Mouse (Mus musculus) inflammation-experienced regulatory T-cells, adult 6 months (primary cell): ENCODE data around the gene Sptb. TPM values are rescaled to one million over a fixed set of nuclear protein-coding genes. Genes with fewer than 3 reads are reported as not detected.
A peak's percentile ranks its signal among the peaks of the same experiment; 100 is the strongest.

Experiments used
- ATAC-seq: one replicate; pipeline ENCODE4 v1.8.0; 2017
- polyA plus RNA-seq, 3 experiments: library from polyadenylated mRNA; unstranded; fragments of 100-300 nt; shearing (Covaris generic); gene quantifications; one replicate each; pipeline ENCODE4 v1.2.1; 2017

Sptb gene
- polyA plus RNA-seq, 3 experiments from 2014 or later: 0.10 to 1.1 (median 0.95) TPM

- ATAC-seq: no peak
These were observed 105.8 kb downstream of the Sptb start for GRCm38 (mm10) chr12:76604546-76604945.

- no peak for ATAC-seq
These were observed 106.6 kb downstream of the Sptb start for GRCm38 (mm10) chr12:76603779-76604178.

GRCm38 (mm10) chr12:76598196-76598928 is 112.0 kb downstream of the Sptb start:
- no peak for ATAC-seq

- no peak for ATAC-seq
These were observed 112.7 kb downstream of the Sptb start for GRCm38 (mm10) chr12:76597577-76598100.

GRCm38 (mm10) chr12:76596292-76597023 is 113.9 kb downstream of the Sptb start:
- peak; percentile 25 for ATAC-seq

- no peak for ATAC-seq
These were observed 114.5 kb downstream of the Sptb start for GRCm38 (mm10) chr12:76595830-76596229.

GRCm38 (mm10) chr12:76594556-76594955 is 115.8 kb downstream of the Sptb start:
- ATAC-seq: no peak

- no peak for ATAC-seq
These were observed 116.5 kb downstream of the Sptb start for GRCm38 (mm10) chr12:76593839-76594322.

GRCm38 (mm10) chr12:76593254-76593653 is 117.1 kb downstream of the Sptb start:
- no peak for ATAC-seq

- no peak for ATAC-seq
These were observed 118.1 kb downstream of the Sptb start for GRCm38 (mm10) chr12:76592213-76592612.

- no peak for ATAC-seq
These were observed 119.3 kb downstream of the Sptb start for GRCm38 (mm10) chr12:76591037-76591436.

GRCm38 (mm10) chr12:76589531-76589930 is 120.8 kb downstream of the Sptb start:
- ATAC-seq: no peak

GRCm38 (mm10) chr12:76587357-76587756 is 123.0 kb downstream of the Sptb start:
- ATAC-seq: no peak

- ATAC-seq: no peak
These were observed 125.3 kb downstream of the Sptb start for GRCm38 (mm10) chr12:76585028-76585427.

GRCm38 (mm10) chr12:76583454-76583853 is 126.9 kb downstream of the Sptb start:
- ATAC-seq: no peak

- ATAC-seq: no peak
These were observed 127.5 kb downstream of the Sptb start for GRCm38 (mm10) chr12:76582841-76583240.

GRCm38 (mm10) chr12:76582139-76582538 is 128.2 kb downstream of the Sptb start:
- ATAC-seq: no peak

GRCm38 (mm10) chr12:76579806-76580205 is 130.5 kb downstream of the Sptb start:
- ATAC-seq: no peak

GRCm38 (mm10) chr12:76578465-76578864 is 131.9 kb downstream of the Sptb start:
- no peak for ATAC-seq

GRCm38 (mm10) chr12:76577858-76578257 is 132.5 kb downstream of the Sptb start:
- no peak for ATAC-seq

GRCm38 (mm10) chr12:76576806-76577205 is 133.5 kb downstream of the Sptb start:
- no peak for ATAC-seq

GRCm38 (mm10) chr12:76576061-76576460 is 134.3 kb downstream of the Sptb start:
- no peak for ATAC-seq

GRCm38 (mm10) chr12:76574815-76575214 is 135.5 kb downstream of the Sptb start:
- no peak for ATAC-seq

- ATAC-seq: no peak
These were observed 137.0 kb downstream of the Sptb start for GRCm38 (mm10) chr12:76573381-76573780.
